Mouse (Mus musculus) embryonic fibroblast, embryonic 13.5 days (primary cell): ENCODE data around the gene C1qbp.

Experiments
- CTCF ChIP-seq: IDR thresholded peaks from 2 replicates; pipeline ENCODE4 v1.5.1; 2011; ENCODE audit warnings: mild to moderate bottlenecking, control low read depth, low read length, moderate library complexity, borderline replicate concordance; ENCODE audit not compliant: insufficient read depth
- POLR2A ChIP-seq: IDR thresholded peaks from 2 replicates; pipeline ENCODE4 v1.6.1; 2011; ENCODE audit warnings: low read depth, mild to moderate bottlenecking, control low read depth, low read length, moderate library complexity

- TF ChIP-seq CTCF (no peak), POLR2A (no peak)
These were observed 21.9 kb downstream of the C1qbp start for GRCm38 (mm10) chr11:70960786-70961554.
